Mouse (Mus musculus): Measurements from ENCODE around the gene Ccdc162.

Ccdc162 gene

DNA sequence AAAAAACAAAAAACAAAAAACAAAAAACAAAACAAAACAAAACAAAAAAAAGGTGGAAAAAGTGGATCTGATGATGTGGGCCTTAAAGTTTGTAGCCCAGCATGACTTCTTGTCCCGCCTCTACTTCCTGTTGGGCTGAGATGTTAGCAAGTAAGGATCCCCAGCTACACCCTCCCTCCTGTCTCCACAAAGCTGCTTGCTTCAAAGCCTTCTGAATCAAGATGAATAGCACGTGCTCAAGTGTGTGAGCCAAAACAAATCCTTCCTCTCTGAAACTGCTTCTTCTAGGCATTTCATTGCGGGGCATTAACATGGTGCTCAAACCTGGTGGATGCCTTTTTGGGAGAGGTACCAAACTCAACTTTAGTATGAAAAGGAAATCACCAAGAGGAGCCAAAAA lies 77.7 kb downstream of the Ccdc162 start:
- in situ Hi-C loops (cut with MboI, MseI): no loop called here

DNA sequence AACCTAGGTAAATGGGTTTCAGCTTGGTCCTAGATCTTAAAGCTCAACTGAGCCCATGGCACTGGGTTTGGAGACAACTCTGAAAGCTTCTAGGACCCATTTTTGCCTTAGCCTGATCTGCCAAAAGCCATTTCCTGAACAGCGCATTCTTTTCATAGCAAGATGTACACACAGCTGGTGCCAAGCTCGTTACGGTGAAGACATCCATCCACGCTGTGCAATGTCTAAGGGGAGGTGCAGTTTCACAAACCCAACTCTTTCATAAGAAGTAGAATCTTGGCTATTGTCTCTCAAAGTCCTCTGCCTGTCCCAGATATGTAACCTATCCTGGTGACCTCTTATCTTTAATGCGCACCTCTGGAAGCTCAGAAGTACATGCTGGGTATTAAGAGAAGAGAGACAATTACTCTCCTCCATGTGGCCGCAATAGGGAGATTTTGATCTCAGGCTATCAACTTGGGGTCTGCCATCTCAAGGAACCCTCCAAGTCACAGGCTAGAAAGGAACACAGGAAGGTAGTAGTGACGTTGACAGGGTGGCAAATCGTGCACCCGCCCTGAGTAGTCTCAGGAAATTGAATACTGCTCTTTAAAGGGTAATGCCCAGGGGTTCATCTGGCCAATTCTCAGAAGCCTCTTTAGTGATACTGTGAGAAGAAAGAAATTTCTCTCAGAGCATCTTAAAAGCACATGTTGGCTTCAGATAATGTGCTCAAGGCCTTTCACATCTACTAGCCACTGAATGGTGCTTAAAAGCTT lies 81.0 kb downstream of the Ccdc162 start:
- in situ Hi-C loops (cut with MboI, MseI): no loop called here

DNA sequence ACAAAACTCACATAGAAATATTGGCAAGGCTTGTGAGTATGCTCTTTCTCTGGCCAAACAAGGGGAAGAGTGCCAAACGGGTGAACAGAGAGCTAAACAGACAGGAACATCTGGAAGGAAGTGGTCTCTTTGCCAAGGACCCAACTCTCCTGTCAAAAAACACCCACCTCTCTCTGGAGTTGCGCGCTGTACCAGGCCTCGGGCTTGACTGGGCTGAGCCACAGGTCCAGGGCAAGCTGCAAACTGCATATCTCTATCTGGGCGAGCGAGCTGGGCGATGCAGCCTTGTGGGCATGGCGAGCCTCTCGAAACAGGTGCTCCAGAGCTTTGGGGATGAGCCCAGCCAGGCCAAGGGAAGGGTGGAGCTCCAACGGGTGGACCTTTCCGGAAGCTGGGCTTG lies 82.6 kb downstream of the Ccdc162 start:
- in situ Hi-C loops (cut with MboI, MseI): no loop called here

DNA sequence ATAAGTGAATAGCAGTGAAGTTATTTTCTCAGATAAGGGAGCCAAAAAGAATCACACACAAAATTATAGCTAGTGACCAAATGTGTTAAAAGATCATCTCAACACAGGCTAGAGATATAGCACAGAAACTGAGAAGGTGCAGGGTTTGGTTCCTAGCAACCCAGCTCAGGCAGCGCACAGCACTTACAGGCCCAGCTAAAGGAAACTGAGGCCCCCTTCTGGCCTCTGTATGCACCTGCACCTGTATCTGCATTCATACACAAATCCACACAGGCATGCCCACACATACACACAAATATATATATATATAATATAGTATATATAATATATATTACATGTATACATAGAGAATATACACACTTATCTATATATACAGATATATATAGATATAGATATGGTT lies 84.4 kb downstream of the Ccdc162 start:
- in situ Hi-C loops (cut with MboI, MseI): no loop called here

DNA sequence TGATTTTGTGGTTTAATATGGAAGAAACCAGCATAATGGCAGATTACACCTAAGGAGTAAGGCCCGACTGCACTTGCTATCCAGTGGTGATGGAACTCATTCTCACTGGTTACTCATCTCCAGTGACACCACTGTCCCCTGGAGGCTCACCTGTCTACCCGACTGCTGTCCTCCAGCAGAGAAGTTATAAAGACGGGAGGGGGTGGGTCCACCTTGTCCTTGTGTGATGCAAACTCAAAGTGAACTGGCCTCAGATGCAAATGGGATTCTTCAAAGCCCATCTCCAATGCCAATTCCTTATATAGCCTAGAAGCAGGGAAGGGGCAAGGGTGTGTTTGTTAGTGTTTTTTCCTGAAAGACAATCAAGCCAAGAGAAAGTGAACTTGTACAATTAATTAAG lies 89.4 kb downstream of the Ccdc162 start:
- in situ Hi-C loops (cut with MboI, MseI): loop anchor here (5.0 kb wide), 1 partner anchor 40 kb away; no protein-coding TSS in a partner anchor

DNA sequence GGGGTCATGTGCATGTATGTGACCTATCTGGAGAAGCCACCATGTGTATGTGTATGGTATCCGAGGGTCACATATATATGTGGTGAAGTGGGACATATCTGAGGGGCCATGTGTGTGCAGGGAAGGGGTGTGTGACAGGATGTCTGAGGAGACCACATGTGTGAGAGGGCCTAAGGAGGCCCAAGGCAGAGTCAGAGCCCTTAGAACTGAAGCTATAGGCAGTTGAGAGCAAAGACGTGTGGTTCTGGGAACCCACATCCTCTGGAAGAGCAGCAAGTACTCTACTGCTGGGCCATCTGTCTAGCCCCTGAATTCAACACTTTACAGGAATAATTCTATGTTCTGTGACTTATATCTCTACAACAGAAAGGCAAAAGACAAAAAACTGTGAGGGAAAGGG lies 96.4 kb downstream of the Ccdc162 start:
- in situ Hi-C loops (cut with MboI, MseI): loop anchor here (5.0 kb wide), 1 partner anchor 48 kb away; no protein-coding TSS in a partner anchor

DNA sequence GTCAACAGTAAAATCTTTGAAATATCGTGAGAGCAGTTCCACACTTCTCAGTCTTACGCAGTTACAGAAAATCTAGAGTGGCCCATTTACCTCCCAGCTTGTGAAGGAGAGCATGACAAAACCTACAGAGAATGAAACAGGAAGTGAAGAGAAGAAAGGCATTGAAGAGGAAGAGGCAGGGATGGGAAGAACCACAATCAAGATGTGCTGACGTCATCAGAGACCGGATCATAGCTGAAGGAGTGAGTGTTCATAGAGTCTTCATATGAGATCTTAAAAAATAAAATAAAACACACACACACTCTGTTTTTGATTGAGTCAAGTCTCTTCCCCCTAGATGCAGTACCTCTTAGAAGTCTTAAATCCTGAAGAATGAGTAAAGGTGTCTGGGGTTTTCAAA lies 100.9 kb downstream of the Ccdc162 start:
- in situ Hi-C loops (cut with MboI, MseI): no loop called here

DNA sequence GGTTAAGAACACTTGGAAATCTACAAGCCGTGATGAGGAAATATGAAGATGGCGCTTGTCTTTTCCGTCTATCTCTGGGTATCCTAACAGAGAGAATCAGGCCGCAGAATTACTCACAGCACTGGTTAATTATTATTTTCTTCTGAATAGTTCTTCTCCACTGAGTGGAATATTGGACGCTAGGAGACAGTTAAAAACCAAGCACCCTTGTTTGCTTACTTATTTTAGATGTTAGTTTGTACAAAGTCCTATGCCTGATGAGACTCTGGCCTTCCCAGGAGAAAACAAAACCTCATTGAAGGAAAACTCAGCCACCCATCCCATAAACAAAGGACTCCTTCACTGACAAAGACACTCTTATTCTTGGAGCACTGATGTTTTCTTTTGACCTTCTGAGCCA lies 104.5 kb downstream of the Ccdc162 start:
- in situ Hi-C loops (cut with MboI, MseI): no loop called here

DNA sequence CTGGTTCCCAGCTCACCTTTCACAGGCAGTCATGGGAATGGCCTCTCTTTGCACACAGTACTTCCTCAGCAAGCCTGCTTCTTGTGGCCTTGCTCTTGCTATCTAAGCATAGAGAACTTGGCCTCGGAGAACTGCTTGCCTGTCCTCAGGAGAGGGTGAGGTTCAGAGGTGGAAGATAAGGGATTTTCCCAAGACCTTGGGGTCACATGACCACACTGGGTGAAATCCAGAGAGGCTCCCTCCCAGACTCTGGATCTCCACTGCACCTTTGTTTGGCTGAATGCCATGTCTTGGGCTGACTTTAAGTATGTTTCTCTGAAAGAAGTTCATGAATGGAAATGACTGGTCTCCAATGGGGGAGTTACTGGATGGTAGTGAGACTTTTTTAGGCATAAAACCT lies 107.0 kb downstream of the Ccdc162 start:
- in situ Hi-C loops (cut with MboI, MseI): no loop called here

DNA sequence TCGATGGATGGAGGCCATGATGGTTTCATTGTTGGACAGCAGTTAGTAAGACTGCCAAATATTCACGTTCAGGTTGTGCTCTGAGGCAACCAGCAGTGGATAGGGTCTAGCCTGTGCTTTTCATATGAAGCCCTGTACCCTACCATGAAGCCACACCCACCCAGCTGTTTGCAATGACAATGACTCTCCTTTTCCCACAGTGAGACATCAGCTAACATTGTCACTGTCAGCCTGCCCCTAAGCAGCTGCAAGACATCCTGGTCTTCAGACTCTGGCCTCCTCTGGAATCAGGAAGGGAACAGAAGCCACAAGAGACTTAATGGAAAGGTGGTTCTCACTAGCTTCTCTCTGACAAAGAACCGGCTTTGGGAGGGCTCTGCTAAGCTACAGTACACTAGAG lies 107.9 kb downstream of the Ccdc162 start:
- in situ Hi-C loops (cut with MboI, MseI): no loop called here

DNA sequence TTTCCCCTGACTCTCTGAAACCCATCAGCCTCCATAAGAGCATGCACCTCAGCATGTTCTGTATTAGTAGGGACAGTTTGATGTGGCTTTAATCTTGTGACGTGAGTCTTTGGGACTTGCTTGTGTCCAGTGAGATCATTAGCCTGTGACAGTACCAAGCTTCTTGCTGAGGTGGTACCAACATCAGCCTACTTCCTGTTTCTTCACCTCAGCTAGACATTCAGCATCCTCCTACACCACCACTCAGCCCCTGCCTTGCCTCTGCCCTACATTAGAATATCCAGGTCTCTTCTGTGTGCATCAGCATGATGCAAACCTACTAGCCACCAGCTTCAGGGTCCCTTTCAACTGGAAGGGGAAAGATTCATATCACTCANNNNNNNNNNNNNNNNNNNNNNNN lies 113.8 kb downstream of the Ccdc162 start:
- in situ Hi-C loops (cut with MboI, MseI): no loop called here

DNA sequence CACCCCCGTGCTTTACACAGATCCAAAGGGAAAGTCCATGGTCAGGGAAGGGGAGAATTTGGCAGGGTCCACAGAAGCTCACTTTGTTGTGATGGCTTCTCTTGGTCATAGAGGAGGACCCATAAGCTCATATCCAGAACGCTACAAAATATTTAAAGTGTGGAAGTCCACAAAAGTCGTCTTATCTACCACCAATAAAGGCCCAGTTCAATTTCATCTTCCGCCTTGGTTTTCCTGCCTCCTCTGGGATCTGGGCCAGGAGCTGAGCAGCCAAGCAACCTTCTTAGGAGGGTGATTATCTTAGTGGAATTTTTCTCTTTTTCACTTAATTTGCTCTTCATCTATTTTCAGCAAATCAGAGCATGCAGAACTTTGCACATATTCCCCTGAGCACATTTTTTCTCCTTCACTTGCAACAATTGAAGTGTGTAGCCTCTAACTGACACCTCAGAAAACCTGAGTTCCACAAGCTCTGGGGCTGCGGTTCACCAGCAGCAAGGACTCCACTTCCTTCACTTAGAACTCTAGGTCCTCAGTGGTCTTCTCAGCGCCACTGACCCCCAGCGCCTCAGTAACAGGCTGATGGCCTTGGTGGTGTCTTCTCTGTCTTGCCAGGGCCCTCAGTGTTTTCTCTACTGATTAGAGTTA lies 114.4 kb downstream of the Ccdc162 start:
- in situ Hi-C loops (cut with MboI, MseI): no loop called here

DNA sequence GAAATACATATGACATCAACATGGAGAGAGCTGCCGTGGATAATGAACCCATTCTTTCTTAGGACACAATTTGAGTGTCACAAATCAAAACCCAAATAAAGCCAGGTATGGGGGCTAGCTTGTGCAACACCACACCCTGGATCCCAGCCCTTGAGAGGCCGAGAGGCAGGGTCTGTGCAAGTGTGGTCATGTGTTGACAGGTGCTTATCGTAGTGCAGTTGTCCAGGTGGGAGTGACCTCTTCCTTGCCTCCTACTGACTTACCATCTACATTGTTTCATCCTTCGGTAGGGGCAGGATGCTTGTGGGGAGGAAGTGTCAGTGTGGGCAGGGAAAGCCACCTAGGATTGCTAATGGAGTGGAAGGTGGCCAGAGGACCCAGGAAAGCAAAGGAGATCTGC lies 115.1 kb downstream of the Ccdc162 start:
- in situ Hi-C loops (cut with MboI, MseI): no loop called here

DNA sequence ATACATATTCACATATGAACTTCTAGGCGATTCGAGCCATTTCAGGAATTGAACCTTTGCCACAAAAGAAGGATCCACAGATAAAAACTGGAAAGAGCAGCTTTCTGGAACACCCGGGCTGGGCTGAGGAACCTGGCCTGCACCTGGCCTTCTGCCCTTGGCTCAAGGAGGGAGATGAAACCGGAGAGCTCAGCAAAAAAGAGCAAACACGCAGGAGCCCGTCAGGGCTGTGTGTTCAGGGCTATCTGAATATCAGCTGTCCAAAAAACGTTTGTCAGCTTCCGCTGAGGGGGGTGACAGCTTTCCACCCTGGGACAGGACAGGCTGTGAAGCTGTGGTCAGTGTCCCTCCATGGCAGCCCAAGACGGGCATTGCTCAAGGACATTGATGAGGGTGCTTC lies 117.4 kb downstream of the Ccdc162 start:
- in situ Hi-C loops (cut with MboI, MseI): no loop called here

DNA sequence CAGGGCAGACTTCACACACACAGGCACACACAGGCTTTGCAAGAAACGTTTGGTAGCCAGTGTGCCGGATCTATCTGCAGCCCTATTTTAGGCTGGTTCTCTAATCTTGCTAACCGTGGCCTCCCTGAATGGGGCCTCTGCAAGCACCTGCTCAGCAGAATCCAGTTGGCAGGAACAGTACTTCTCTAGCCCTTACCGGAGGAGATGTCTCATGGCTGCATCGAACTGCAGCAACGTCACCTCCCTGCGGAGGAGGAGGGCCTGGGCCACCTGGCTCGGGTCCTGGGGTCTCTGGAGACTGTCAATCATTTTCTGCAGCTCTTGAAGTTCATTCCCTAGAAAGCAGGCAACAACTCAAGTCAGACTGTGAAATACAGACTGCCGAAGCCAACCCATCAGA lies 118.2 kb downstream of the Ccdc162 start:
- in situ Hi-C loops (cut with MboI, MseI): no loop called here

DNA sequence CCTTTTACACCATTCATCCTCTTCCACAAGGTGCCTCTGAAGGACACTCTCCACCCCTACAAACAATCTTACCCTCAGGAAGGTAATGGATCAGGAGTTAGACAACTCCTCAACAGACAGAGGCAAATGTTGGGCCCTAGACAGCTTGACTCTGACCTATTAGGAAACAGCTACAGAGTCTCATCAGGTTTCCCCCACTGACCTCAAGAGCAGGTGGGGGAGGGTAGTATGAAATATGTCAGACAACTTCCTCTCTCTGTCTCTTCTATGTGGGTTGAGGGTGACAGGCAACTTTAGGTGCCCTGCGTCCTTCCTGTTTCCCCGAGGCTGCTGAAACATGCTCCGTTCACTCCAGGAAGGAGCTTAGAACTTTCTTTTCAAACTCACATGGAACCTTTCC lies 120.9 kb downstream of the Ccdc162 start:
- in situ Hi-C loops (cut with MboI, MseI): no loop called here

DNA sequence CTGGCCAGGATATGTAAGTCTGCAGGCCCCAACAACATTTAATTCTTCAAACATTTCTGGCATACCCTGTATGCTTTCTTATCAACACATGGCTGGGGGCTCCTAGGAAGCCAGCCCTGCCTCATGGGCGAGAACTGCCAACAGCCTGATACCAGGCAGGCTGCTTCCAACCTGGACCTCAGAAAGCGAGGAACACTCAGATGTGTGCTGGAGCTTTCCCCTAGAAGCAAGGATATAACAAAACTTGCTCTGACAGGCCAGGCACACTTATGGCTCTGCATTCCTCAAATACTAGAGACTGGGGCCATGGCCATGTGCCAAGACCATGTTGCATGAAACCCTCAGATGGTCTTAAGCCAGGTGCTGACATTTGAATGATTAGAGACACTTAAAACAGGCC lies 121.5 kb downstream of the Ccdc162 start:
- in situ Hi-C loops (cut with MboI, MseI): no loop called here

DNA sequence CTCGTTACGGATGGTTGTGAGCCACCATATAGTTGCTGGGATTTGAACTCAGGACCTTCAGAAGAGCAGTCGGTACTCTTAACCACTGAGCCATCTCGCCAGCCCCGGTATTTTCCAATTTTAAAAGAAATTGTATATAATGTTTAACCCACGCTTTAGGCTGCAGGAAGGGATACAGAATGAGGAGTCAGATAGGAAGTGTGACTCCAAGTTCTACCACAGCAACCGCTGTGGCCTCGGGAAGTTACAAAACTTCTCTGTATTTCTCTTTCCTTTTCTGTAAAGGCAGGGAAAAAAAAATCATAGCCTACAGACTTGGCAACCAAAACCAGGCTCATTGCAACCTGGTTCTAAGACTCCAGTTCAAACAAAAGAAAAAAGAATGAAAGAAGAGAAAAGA lies 122.0 kb downstream of the Ccdc162 start:
- in situ Hi-C loops (cut with MboI, MseI): no loop called here

DNA sequence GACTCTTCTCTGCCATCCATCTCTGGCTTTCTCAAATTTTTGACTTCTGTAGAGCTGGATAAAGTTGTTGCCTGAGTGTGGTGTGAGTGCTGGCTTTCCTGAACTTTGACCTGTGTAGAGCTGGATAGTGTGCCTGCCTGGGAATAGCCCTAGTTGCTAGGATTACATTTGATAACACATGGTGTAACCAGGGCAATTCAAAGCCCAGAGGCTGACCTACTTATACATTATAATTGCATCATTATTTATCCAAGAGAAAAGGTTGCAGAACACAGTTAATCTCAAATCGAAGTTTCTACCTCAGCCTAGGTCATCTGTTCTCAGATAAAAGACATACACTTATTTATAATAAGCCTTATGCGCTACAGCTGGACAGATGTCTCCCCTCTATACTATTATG lies 127.8 kb downstream of the Ccdc162 start:
- in situ Hi-C loops (cut with MboI, MseI): no loop called here

DNA sequence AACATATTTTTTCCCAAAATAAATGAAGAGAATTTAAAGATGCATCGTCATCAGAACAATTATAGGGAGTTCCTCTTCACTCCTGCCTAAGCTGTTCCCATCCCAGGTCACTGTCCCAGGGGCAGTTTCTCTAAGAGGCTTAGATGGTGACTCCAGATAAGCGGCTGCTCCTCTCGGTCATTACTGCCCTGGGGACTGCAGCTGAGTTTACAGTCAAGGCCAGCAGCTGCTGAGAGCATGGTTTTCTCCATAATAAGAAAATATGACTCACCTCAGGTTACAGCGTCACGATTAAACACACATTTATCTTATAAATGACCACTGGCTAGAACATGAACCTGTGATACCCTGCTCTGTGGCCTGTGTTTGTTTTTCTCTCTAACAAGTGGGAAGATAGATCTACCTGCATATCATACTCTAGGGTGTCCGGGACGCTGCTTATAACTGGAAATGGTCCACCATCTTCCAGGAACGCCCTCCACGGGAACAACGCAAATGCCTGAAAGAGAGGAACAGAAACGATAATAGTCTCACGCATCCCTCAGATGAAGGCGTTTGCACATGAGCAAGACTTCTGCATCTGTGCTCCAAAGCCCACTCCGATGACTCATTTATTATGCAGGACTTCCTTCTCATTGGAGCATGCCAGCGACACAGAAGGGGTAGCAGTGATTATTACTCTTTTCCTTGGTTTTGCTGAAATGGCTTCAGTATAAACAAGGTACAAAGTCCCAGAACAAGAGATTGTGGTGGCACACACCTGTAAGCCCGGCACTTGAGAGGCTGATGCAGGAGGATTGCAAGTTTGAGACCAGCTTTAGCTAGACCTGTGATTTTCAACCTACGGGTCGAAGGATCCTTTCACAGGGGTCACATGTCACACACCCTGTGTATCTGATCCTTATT lies 129.2 kb downstream of the Ccdc162 start:
- in situ Hi-C loops (cut with MboI, MseI): no loop called here

DNA sequence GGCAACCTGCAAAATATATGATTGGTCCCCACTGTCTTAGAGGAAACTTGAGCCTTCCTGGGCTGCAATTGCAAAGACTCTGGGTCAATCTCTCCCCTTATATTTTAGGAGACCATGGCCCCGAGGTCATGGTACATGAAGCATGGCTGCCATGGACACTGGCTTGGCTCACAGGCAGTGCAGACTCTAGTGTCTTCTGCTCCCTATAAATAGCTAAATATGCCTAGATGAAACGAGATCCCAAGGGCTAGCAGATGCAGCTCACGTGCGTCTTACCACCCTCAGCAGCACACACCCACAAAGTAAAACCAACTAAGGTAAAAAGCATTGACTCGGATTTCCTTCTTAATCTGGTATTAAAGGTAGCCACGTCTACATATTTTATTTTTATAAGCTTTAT lies 133.1 kb downstream of the Ccdc162 start:
- in situ Hi-C loops (cut with MboI, MseI): no loop called here

DNA sequence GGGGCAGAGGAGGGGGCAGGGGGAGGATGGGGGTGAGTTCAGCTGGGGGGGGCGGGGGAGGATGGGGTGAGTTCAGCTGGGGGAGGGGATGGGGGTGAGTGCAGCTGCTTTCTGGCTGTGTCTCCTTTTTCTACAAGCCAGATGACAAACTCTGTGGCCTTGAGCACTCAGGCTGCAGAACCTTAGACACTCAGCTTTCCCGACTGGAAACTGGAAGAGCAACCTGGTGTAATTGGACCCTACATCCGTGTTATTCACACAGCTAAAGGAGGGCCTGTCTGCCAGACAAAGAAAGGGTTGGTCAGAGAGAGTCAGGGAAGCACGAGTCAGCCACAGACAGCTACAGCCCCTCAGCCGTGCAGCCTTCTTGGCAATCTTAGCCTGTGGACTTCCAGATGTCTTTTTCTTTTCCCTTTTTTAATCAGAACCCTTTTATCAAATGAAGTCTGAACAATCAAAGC lies 133.5 kb downstream of the Ccdc162 start:
- in situ Hi-C loops (cut with MboI, MseI): no loop called here
